Mouse (Mus musculus): Measurements from ENCODE around the gene H6pd. TPM values are rescaled to one million over a fixed set of nuclear protein-coding genes. Genes with fewer than 3 reads are reported as not detected.
A peak's percentile ranks its signal among the peaks of the same experiment; 100 is the strongest.

The H6pd gene
- polyA plus RNA-seq, 1 experiment from 2014 or later = 5.8 TPM

DNA sequence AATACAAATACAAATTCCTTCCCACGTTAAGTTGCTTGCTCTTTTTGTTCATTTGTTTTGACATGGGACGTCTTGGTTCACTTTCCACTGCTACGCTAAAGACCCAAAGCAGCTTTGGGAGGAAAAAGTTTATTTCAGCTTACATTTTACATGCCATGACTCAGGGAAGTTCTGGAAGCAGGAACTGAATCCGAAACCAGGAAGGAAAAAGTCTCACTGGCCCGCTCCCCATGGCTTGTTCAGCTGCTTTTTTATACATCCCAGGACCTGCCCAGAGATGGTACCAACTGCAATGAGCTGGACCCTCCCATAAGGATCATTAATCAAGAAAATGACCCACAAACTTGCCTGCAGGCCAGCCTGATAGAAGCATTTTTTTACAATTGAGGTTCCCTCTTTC lies 5.0 kb upstream of the H6pd start:
- no peak overlapping the region for H3K27ac ChIP-seq
- peaks cover 36% of the 10 kb centered on the region for H3K4me1 ChIP-seq
- peaks cover 14% of the 10 kb centered on the region for H3K27me3 ChIP-seq (ENCODE audit: insufficient read depth, poor library complexity, severe bottlenecking)
- H3K9me3 ChIP-seq = no peaks in the 10 kb centered on the region
- H3K4me3 ChIP-seq = no peak overlapping the region
- WGBS = 73% methylated on average over 5 of the region's 5 CpGs
- H3K36me3 ChIP-seq = no peaks in the 10 kb centered on the region
- DNase-seq (ENCODE audit: low spot score) = no peak

- WGBS = 92% methylated on average over 8 of the region's 8 CpGs
- no peak overlapping the region for H3K4me3 ChIP-seq
- peaks cover 41% of the 10 kb centered on the region for H3K4me1 ChIP-seq
- DNase-seq (ENCODE audit: low spot score) = no peak
- no peak overlapping the region for H3K27ac ChIP-seq
- H3K27me3 ChIP-seq (ENCODE audit: insufficient read depth, poor library complexity, severe bottlenecking) = peaks cover 14% of the 10 kb centered on the region
- H3K36me3 ChIP-seq = no peaks in the 10 kb centered on the region
- H3K9me3 ChIP-seq = no peaks in the 10 kb centered on the region
Observed at GRCm38 (mm10) chr4:150013186-150013690, 4.4 kb upstream of the H6pd start.

DNA sequence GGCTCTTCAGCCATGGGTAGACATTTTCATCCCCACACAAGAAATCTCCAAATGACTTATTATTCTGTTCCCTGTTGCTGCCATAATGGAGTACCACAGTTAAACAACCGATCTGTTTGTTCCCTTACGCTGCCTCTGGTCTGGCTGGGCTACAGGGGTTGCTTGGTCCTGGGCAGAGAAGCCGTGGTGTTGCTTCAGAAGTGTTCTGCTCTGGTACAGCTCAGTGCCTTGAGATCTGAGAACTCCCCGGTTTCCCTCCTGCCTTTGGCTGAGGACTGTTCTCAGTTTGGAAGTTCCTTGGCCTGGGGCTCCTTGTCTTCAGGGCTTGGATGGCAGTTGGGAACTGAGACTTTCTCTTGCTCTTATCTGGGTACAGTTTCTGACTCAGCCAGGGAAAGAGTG lies 3.5 kb upstream of the H6pd start:
- H3K36me3 ChIP-seq = no peaks in the 10 kb centered on the region
- H3K27ac ChIP-seq = no peak overlapping the region
- WGBS = 65% methylated on average over 4 of the region's 4 CpGs
- H3K9me3 ChIP-seq = no peaks in the 10 kb centered on the region
- peaks cover 14% of the 10 kb centered on the region for H3K27me3 ChIP-seq (ENCODE audit: insufficient read depth, poor library complexity, severe bottlenecking)
- H3K4me3 ChIP-seq = no peak overlapping the region
- H3K4me1 ChIP-seq = peaks cover 38% of the 10 kb centered on the region
- no peak for DNase-seq (ENCODE audit: low spot score)

DNA sequence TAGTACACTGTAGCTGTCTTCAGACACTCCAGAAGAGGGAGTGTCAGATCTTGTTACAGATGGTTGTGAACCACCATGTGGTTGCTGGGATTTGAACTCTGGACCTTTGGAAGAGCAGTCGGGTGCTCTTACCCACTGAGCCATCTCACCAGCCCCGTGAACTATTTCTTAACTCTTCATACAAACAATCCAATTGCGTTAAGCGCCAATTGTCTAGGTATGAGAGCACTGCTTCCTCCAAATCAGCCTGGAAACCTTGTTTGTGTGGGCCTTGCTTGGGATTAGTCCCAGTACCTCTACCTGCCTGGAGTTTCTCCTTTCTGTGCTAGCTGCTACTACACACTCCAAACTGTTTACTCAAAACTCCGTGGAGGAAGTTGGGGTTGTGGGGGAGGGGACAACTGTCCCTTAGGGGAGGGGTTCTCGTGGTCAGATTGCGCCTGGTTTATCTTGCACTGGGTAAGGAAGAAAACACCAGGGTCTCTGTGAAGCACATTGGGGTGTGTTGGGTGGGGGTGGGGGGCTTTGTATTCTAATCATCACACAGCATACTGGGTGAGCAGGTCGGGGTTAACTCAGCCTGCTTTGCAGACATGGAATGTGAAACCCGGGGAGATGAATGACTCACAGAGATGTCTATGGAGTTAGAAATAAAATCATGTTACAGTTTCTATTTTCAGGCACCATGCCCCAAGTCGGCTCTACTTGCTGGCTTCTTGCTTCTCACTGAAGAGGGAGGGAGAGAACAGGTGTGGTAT lies 2.9 kb upstream of the H6pd start:
- 35% methylated on average over 10 of the region's 10 CpGs for WGBS
- no peak overlapping the region for H3K27ac ChIP-seq
- no peak overlapping the region for H3K4me3 ChIP-seq
- no peaks in the 10 kb centered on the region for H3K36me3 ChIP-seq
- H3K4me1 ChIP-seq = peaks cover 41% of the 10 kb centered on the region
- H3K27me3 ChIP-seq (ENCODE audit: insufficient read depth, poor library complexity, severe bottlenecking) = peaks cover 14% of the 10 kb centered on the region
- H3K9me3 ChIP-seq = no peaks in the 10 kb centered on the region
- DNase-seq (ENCODE audit: low spot score) = no peak

DNA sequence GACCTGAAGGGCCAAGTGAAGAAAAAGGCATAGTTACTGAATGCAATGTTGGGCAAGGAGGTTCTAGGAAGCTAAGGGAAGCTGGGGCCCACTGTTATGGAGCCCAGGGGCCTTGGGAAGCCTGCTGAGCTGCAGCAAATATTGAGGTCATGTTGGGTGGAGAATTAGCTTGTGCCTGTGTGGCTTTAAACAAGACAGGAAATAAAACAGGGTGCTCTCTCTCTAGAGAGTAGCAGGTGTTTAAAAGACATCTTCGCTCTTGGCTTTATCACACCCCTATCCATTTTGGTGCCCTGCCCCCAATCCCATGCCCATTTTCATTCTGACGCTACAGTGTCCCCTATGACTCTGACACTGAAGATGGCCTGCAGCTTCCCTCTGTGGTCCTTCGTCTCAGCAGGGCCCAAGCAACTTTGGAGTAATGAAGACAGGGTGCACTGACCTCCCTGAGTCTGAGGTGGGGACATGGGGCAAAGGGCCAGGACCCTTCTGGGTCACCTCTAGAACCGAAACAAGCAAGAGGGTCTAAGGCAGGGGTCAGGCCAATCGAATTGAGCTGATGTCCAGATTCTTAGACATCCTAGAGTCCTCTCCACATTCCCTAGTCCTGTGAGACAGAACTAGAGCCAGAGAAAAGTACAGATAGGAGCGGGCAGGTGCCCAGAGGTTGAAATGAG lies 1.4 kb upstream of the H6pd start:
- H3K9me3 ChIP-seq = no peaks in the 10 kb centered on the region
- 81% methylated on average over 6 of the region's 6 CpGs for WGBS
- H3K36me3 ChIP-seq = no peaks in the 10 kb centered on the region
- peaks cover 39% of the 10 kb centered on the region for H3K4me1 ChIP-seq
- no peak overlapping the region for H3K27ac ChIP-seq
- no peak for DNase-seq (ENCODE audit: low spot score)
- H3K4me3 ChIP-seq = no peak overlapping the region
- H3K27me3 ChIP-seq (ENCODE audit: insufficient read depth, poor library complexity, severe bottlenecking) = peaks cover 8% of the 10 kb centered on the region; the same call in 1 of the 2 replicates

- DNase-seq (ENCODE audit: low spot score) = no peak
- peaks cover 39% of the 10 kb centered on the region for H3K4me1 ChIP-seq
- peaks cover 8% of the 10 kb centered on the region; the same call in 1 of the 2 replicates for H3K27me3 ChIP-seq (ENCODE audit: insufficient read depth, poor library complexity, severe bottlenecking)
- 0 out of 2 replicates have a peak, but pooled peaks cover 2% of the 10 kb centered on the region for H3K36me3 ChIP-seq
- no peak overlapping the region for H3K27ac ChIP-seq
- no peaks in the 10 kb centered on the region for H3K9me3 ChIP-seq
- peak overlapping the region; percentile 85 for H3K4me3 ChIP-seq
- WGBS = 80% methylated on average over 6 of the region's 6 CpGs
Observed at GRCm38 (mm10) chr4:150009587-150009930, 736 bp upstream of the H6pd start.

DNA sequence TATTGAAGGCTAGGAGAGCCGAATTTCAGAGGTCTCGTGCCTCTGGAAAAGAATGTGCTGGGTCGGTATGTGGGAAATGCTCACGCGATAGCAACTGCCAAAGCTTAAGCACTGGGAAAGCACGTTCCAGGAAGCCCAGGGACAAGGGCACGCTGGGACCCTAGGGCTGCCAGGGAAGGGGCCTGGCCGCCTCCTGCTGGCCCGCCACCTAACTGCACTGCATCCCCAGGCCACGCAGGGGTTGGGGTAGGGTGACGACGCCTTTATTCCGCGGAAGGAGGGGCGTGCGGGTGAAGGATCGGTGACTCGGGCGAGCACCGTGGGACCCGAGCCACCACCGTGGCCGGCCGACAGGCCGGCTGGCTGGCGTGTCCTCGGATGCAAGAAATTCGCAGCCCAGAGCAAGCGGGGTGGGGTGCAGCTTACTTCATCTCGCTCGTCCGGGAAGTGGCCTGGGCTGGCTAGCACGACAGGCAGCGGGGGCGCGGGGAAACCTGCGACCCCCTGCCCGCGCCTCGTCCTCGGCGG lies 434 bp downstream of the H6pd start:
- Histone ChIP-seq H3K36me3 (0 out of 2 replicates have a peak, but pooled peaks cover 2% of the 10 kb centered on the region), H3K9me3 (no peaks in the 10 kb centered on the region), H3K4me3 (peak overlapping the region; percentile 85), H3K27me3 (ENCODE audit: insufficient read depth, poor library complexity, severe bottlenecking) (peaks cover 8% of the 10 kb centered on the region; the same call in 1 of the 2 replicates), H3K4me1 (peaks cover 44% of the 10 kb centered on the region), H3K27ac (peak overlapping the region; percentile 97)
- DNase-seq (ENCODE audit: low spot score) = peak; percentile 92
- WGBS = 0% methylated on average over 42 of the region's 42 CpGs

GRCm38 (mm10) chr4:150007444-150007843 lies 1.4 kb downstream of the H6pd start:
- Histone ChIP-seq H3K27me3 (ENCODE audit: insufficient read depth, poor library complexity, severe bottlenecking) (peaks cover 8% of the 10 kb centered on the region; the same call in 1 of the 2 replicates), H3K9me3 (no peaks in the 10 kb centered on the region), H3K4me3 (no peak overlapping the region), H3K27ac (no peak overlapping the region), H3K36me3 (0 out of 2 replicates have a peak, but pooled peaks cover 2% of the 10 kb centered on the region), H3K4me1 (peaks cover 52% of the 10 kb centered on the region)
- no peak for DNase-seq (ENCODE audit: low spot score)
- WGBS = 93% methylated on average over 3 of the region's 3 CpGs

DNA sequence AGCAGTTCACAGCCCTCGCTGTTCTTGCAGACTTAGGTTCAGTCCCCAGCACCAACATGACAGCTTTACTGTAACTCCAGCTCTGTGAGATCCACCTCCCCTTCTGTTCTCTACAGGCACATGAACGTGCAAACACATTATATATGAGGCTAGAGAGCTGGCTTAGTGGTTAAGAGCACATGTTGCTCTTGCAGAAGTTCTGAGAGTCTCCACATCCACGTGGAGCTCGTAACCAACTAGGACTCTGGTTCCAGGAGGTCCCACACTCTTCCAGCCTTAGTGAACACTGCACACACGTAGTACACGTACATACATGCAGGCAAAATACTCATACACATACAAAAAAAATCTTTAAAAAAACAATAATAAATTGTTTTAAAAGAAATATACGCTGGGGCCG lies 1.8 kb downstream of the H6pd start:
- H3K27ac ChIP-seq = no peak overlapping the region
- H3K9me3 ChIP-seq = no peaks in the 10 kb centered on the region
- no peak overlapping the region for H3K4me3 ChIP-seq
- DNase-seq (ENCODE audit: low spot score) = no peak
- H3K27me3 ChIP-seq (ENCODE audit: insufficient read depth, poor library complexity, severe bottlenecking) = peaks cover 8% of the 10 kb centered on the region; the same call in 1 of the 2 replicates
- H3K36me3 ChIP-seq = 0 out of 2 replicates have a peak, but pooled peaks cover 2% of the 10 kb centered on the region
- peaks cover 52% of the 10 kb centered on the region for H3K4me1 ChIP-seq
- 83% methylated on average over 8 of the region's 8 CpGs for WGBS

- H3K36me3 ChIP-seq = 0 out of 2 replicates have a peak, but pooled peaks cover 2% of the 10 kb centered on the region
- H3K4me1 ChIP-seq = peaks cover 55% of the 10 kb centered on the region
- H3K9me3 ChIP-seq = no peaks in the 10 kb centered on the region
- no peak for DNase-seq (ENCODE audit: low spot score)
- H3K27me3 ChIP-seq (ENCODE audit: insufficient read depth, poor library complexity, severe bottlenecking) = peaks cover 8% of the 10 kb centered on the region; the same call in 1 of the 2 replicates
- H3K4me3 ChIP-seq = no peak overlapping the region
- peak overlapping the region; percentile 22; the same call in 1 of the 2 replicates for H3K27ac ChIP-seq
- WGBS = 79% methylated on average over 21 of the region's 21 CpGs
Observed at GRCm38 (mm10) chr4:150006122-150006854, 2.5 kb downstream of the H6pd start.

GRCm38 (mm10) chr4:150005231-150005630 lies 3.6 kb downstream of the H6pd start:
- no peaks in the 10 kb centered on the region for H3K9me3 ChIP-seq
- DNase-seq (ENCODE audit: low spot score) = no peak
- H3K36me3 ChIP-seq = 0 out of 2 replicates have a peak, but pooled peaks cover 2% of the 10 kb centered on the region
- H3K27me3 ChIP-seq (ENCODE audit: insufficient read depth, poor library complexity, severe bottlenecking) = peaks cover under 1% of the 10 kb centered on the region; the same call in 1 of the 2 replicates
- H3K4me1 ChIP-seq = peaks cover 64% of the 10 kb centered on the region
- no peak overlapping the region for H3K27ac ChIP-seq
- H3K4me3 ChIP-seq = no peak overlapping the region
- 86% methylated on average over 10 of the region's 10 CpGs for WGBS

DNA sequence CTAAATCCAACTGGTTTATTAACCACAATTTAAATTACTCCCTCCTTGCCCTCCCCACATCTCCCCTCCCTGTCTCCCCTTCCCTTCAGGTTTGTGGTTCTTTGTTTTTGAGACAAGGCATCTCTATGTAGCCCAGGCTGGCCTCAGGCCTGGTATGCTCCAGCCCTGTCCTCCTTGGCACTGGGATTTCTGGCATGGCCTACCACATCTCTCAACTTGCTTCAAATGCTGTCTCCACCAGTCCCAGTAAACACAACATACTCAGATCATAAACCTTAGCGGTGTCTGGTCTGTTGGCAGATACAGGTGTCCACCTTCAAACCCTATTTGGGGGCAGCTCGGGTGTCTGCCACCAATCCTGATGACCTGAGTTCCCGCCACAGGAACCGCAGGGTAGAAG lies 5.2 kb downstream of the H6pd start:
- no peak overlapping the region; the same call in 1 of the 2 replicates for H3K27ac ChIP-seq
- WGBS = 87% methylated on average over 4 of the region's 4 CpGs

More for the DNA sequence above, 5.2 kb downstream of the H6pd start:
- peaks cover 59% of the 10 kb centered on the region for H3K4me1 ChIP-seq
- H3K4me3 ChIP-seq = no peak overlapping the region
- H3K27me3 ChIP-seq (ENCODE audit: insufficient read depth, poor library complexity, severe bottlenecking) = no peaks in the 10 kb centered on the region
- no peaks in the 10 kb centered on the region for H3K9me3 ChIP-seq
- no peak for DNase-seq (ENCODE audit: low spot score)
- 0 out of 2 replicates have a peak, but pooled peaks cover 2% of the 10 kb centered on the region for H3K36me3 ChIP-seq

Data from heart, embryonic 10.5 days (tissue).